Mouse (Mus musculus) stomach, postnatal 0 days (tissue): ENCODE measurements at regions not wholly inside any gene's neighbourhood (a gene's known extent, or its start where the extent isn't known, plus 50 kb on each side); places are given as distances from the start of the nearest gene placed in this dataset.

Experiments used
- ATAC-seq: fragments of 200-750 bp; cut with Nextera tagmentation; 2 replicates; pipeline ENCODE4 v1.8.0; 2017; ENCODE audit not compliant: low FRiP score, low TSS enrichment
- DNase-seq: peaks from one replicate; pipeline ENCODE4 v3.0.0-alpha.2; 2016; ENCODE audit warnings: low spot score
- H3K27ac ChIP-seq: fragments of 300-500 bp; sonication (generic); replicated peaks from 2 replicates; pipeline ENCODE4 v1.5.1; 2014; ENCODE audit warnings: mild to moderate bottlenecking, control low read depth
- H3K27me3 ChIP-seq: fragments of 300-500 bp; sonication (generic); 2 replicates; pipeline ENCODE4 v1.6.1; 2014; ENCODE audit warnings: low read length; ENCODE audit not compliant: control insufficient read depth, insufficient read depth
- H3K36me3 ChIP-seq: fragments of 300-500 bp; sonication (generic); 2 replicates; pipeline ENCODE4 v1.6.1; 2014; ENCODE audit warnings: low read length, mixed read lengths; ENCODE audit not compliant: control insufficient read depth, insufficient read depth
- H3K4me1 ChIP-seq: fragments of 300-500 bp; sonication (generic); replicated peaks from 2 replicates; pipeline ENCODE4 v1.6.1; 2014; ENCODE audit warnings: antibody characterized with exemption; ENCODE audit not compliant: control insufficient read depth, insufficient read depth
- H3K4me2 ChIP-seq: fragments of 300-500 bp; sonication (generic); replicated peaks from 2 replicates; pipeline ENCODE4 v1.6.1; 2014; ENCODE audit warnings: low read depth, mild to moderate bottlenecking, control low read depth, moderate library complexity
- H3K4me3 ChIP-seq: fragments of 300-500 bp; sonication (generic); 2 replicates; pipeline ENCODE4 v1.5.1; 2014; ENCODE audit warnings: low read depth, low read length, control low read depth
- H3K9ac ChIP-seq: fragments of 300-500 bp; sonication (generic); 2 replicates; pipeline ENCODE4 v1.6.1; 2014; ENCODE audit warnings: mild to moderate bottlenecking, low read length, control low read depth, mixed read lengths
- H3K9me3 ChIP-seq: fragments of 300-500 bp; sonication (generic); 2 replicates; pipeline ENCODE4 v1.6.1; 2016; ENCODE audit warnings: low read length; ENCODE audit not compliant: control insufficient read depth
- CTCF ChIP-seq: IDR thresholded peaks from 2 replicates; pipeline ENCODE4 v1.5.1; 2016; ENCODE audit warnings: antibody characterized with exemption, low read depth, mild to moderate bottlenecking, moderate library complexity
- EP300 ChIP-seq: optimal IDR thresholded peaks from 2 replicates; pipeline ENCODE3; 2016; ENCODE audit warnings: antibody characterized with exemption
- WGBS: fragments of 180-500 bp; shearing (Covaris S2); extraction: QIAGEN DNeasy Blood & Tissue Kit; methylation state at CpG from one replicate; pipeline ENCODE4 v1.1.7; 2014; 5-methylcytosine and 5-hydroxymethylcytosine counted together

DNA sequence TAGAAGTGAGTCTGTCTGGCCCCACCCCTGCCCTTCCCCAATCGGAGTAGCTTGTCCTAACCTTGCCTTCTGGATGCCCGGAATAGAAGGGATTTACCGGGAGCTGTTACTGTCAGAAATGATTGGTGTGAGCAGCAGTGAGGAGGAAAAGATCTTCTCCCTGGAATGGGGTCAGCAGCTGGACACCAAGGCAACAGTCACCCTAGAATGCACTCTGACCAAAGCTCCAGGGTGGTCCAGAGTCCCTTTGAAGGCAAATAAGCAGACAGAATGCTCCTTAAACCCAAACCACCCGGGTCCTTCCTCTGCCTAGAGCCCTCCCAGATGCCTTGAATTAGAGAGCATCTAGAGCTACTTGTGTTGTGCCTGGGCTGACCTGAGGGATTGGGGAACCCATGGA is 196.2 kb downstream of the H2al1j start:
- 26% methylated on average over 4 of the region's 4 CpGs for WGBS
- no peak for ATAC-seq

GRCm38 (mm10) chrX:11525326-11525725 is 197.7 kb downstream of the H2al1j start:
- no peak for TF ChIP-seq EP300
- TF ChIP-seq CTCF = no peak
- ATAC-seq = no peak
- Histone ChIP-seq H3K36me3 (no peaks in the 10 kb centered on the region), H3K9me3 (no peaks in the 10 kb centered on the region), H3K4me3 (no peak overlapping the region), H3K27me3 (no peaks in the 10 kb centered on the region), H3K4me2 (no peak overlapping the region), H3K27ac (no peak overlapping the region), H3K9ac (no peak overlapping the region), H3K4me1 (no peaks in the 10 kb centered on the region)
- DNase-seq = no peak
- WGBS = 49% methylated on average over 8 of the region's 8 CpGs

More for the DNA sequence above, 196.2 kb downstream of the H2al1j start:
- H3K4me1 ChIP-seq = no peaks in the 10 kb centered on the region
- no peak overlapping the region for H3K27ac ChIP-seq
- DNase-seq = no peak
- H3K27me3 ChIP-seq = no peaks in the 10 kb centered on the region
- no peaks in the 10 kb centered on the region for H3K9me3 ChIP-seq
- TF ChIP-seq CTCF (no peak), EP300 (no peak)
- H3K4me3 ChIP-seq = no peak overlapping the region
- H3K4me2 ChIP-seq = no peak overlapping the region
- no peaks in the 10 kb centered on the region for H3K36me3 ChIP-seq
- H3K9ac ChIP-seq = no peak overlapping the region

DNA sequence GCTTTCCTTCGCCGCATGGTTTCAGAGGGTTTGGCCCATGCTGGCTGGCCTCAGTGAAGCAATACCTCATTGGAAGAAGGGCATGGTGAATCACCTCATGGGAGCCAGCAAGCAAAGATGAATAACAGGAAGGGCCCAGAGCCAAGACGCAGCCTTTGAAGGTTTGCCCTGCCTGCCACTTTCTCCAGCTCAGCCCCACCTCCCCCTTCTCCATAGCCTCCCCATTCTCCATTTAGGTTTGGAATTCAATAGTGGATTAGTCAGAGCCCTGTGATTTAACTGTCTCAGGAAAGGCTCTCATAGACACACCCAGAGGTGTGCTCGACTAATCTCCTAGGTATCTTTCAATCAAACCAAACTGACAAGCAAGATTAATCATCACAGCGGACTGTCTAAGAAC is 201.0 kb downstream of the H2al1j start:
- Histone ChIP-seq H3K9ac (no peak overlapping the region), H3K27me3 (no peaks in the 10 kb centered on the region), H3K27ac (no peak overlapping the region), H3K4me1 (no peaks in the 10 kb centered on the region), H3K36me3 (no peaks in the 10 kb centered on the region), H3K4me3 (no peak overlapping the region), H3K9me3 (no peaks in the 10 kb centered on the region), H3K4me2 (no peak overlapping the region)
- TF ChIP-seq CTCF = no peak
- no peak for TF ChIP-seq EP300
- WGBS = 59% methylated on average over 5 of the region's 5 CpGs
- DNase-seq (peak; percentile 21), ATAC-seq (peak; percentile 66)

GRCm38 (mm10) chrX:11529221-11529620 is 201.6 kb downstream of the H2al1j start:
- 75% methylated on average over 3 of the region's 3 CpGs for WGBS
- H3K4me2 ChIP-seq = no peak overlapping the region
- no peak overlapping the region for H3K9ac ChIP-seq
- no peak overlapping the region for H3K27ac ChIP-seq
- no peak overlapping the region for H3K4me3 ChIP-seq
- ATAC-seq (no peak), DNase-seq (no peak)
- no peaks in the 10 kb centered on the region for H3K27me3 ChIP-seq
- H3K9me3 ChIP-seq = no peaks in the 10 kb centered on the region
- TF ChIP-seq CTCF (no peak), EP300 (no peak)
- H3K4me1 ChIP-seq = no peaks in the 10 kb centered on the region
- no peaks in the 10 kb centered on the region for H3K36me3 ChIP-seq

GRCm38 (mm10) chrX:11532817-11533216 is 205.2 kb downstream of the H2al1j start:
- Histone ChIP-seq H3K27ac (no peak overlapping the region), H3K27me3 (no peaks in the 10 kb centered on the region), H3K4me1 (no peaks in the 10 kb centered on the region), H3K9me3 (no peaks in the 10 kb centered on the region), H3K9ac (no peak overlapping the region), H3K4me3 (no peak overlapping the region), H3K36me3 (no peaks in the 10 kb centered on the region), H3K4me2 (no peak overlapping the region)
- DNase-seq (no peak), ATAC-seq (no peak)
- WGBS = 83% methylated on average over 4 of the region's 4 CpGs
- TF ChIP-seq CTCF (no peak), EP300 (no peak)

DNA sequence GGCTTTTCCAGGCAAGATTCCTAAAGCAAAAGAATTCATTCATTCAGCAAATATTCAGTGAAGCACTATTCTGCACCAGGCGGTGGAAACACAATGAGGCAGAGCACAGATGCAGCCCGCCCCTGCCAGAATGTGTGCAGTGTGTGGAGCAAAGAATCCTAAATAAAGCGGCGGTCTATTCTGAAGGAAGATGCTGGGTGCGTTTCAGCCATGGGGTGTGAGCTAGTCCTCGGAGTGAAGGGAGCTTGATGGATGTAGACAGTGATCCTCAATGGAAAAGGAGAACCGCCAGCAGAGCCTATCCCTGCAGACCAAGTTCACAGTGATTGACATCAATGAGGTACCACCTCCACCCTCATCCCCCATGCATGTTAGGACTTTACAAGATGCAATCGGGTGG is 206.2 kb downstream of the H2al1j start:
- no peak overlapping the region for H3K27ac ChIP-seq
- no peak overlapping the region for H3K9ac ChIP-seq
- H3K4me3 ChIP-seq = no peak overlapping the region
- WGBS = 76% methylated on average over 8 of the region's 8 CpGs
- no peaks in the 10 kb centered on the region for H3K4me1 ChIP-seq
- no peak for TF ChIP-seq CTCF
- no peak for TF ChIP-seq EP300
- DNase-seq (no peak), ATAC-seq (no peak)
- no peaks in the 10 kb centered on the region for H3K36me3 ChIP-seq
- H3K27me3 ChIP-seq = no peaks in the 10 kb centered on the region
- no peak overlapping the region for H3K4me2 ChIP-seq
- H3K9me3 ChIP-seq = no peaks in the 10 kb centered on the region
